Mouse (Mus musculus) heart, adult 2 months (tissue): ENCODE results near the gene Fbxw5. TPM values are rescaled to one million over a fixed set of nuclear protein-coding genes. Genes with fewer than 3 reads are reported as not detected.

ENCODE experiments used
- DNase-seq, 2 experiments: peaks; one replicate each; pipeline ENCODE4 v3.0.0; 2021
- H3K27ac ChIP-seq: fragments of 200-600 bp; 2 replicates; pipeline ENCODE4 v1.8.1; 2022
- H3K27me3 ChIP-seq: fragments of 200-500 bp; 2 replicates; pipeline ENCODE4 v1.6.1; 2012; ENCODE audit warnings: mild to moderate bottlenecking, low read length, inconsistent platforms, mixed read lengths; ENCODE audit not compliant: control insufficient read depth, insufficient read depth
- H3K36me3 ChIP-seq: fragments of 200-500 bp; 2 replicates; pipeline ENCODE4 v1.6.1; 2012; ENCODE audit warnings: low read length, inconsistent platforms; ENCODE audit not compliant: control insufficient read depth, insufficient read depth
- H3K4me1 ChIP-seq: fragments of 200-500 bp; 2 replicates; pipeline ENCODE4 v1.6.1; 2011; ENCODE audit warnings: low read length; ENCODE audit not compliant: control insufficient read depth, insufficient read depth
- H3K4me3 ChIP-seq: fragments of 200-600 bp; 2 replicates; pipeline ENCODE4 v1.8.1; 2022
- H3K79me2 ChIP-seq: fragments of 200-500 bp; replicated peaks from 2 replicates; pipeline ENCODE4 v1.6.1; 2012; ENCODE audit warnings: mild to moderate bottlenecking, inconsistent platforms, low read length, moderate library complexity, mixed read lengths; ENCODE audit not compliant: control insufficient read depth, insufficient read depth
- H3K9ac ChIP-seq: fragments of 200-500 bp; 2 replicates; pipeline ENCODE4 v1.6.1; 2012; ENCODE audit warnings: low read depth, mild to moderate bottlenecking, control low read depth, inconsistent platforms, low read length, mixed read lengths
- CTCF ChIP-seq: fragments of 200-600 bp; IDR thresholded peaks from 2 replicates; pipeline ENCODE4 v1.8.1; 2022; ENCODE audit warnings: antibody characterized with exemption, mild to moderate bottlenecking, moderate library complexity
- EP300 ChIP-seq: fragments of 200-500 bp; IDR thresholded peaks from 2 replicates; pipeline ENCODE4 v1.6.1; 2011; ENCODE audit warnings: low read depth, low read length, control low read depth; ENCODE audit not compliant: insufficient read depth
- POLR2A ChIP-seq: fragments of 200-500 bp; IDR thresholded peaks from 2 replicates; pipeline ENCODE4 v1.6.1; 2011; ENCODE audit warnings: mild to moderate bottlenecking, low read depth, low read length, control low read depth; ENCODE audit not compliant: insufficient read depth
- WGBS: fragments of 180-500 bp; shearing (Covaris S2); methylation state at CpG from one replicate; pipeline ENCODE4 v1.1.7; 2018; 5-methylcytosine and 5-hydroxymethylcytosine counted together
- intact Hi-C: fragments of 180-260 bp; cut with DNase I; formaldehyde crosslinking; loops from one replicate; pipeline ENCODE4 v1.15.1; 2025
- polyA plus RNA-seq: library from polyadenylated mRNA; depleted of rRNA; stranded (reverse); fragments of >200 nt; gene quantifications from 2 replicates; pipeline ENCODE4 v1.2.3, GENCODE M21; 2012
- total RNA-seq, 2 experiments: library from RNA; stranded (reverse); gene quantifications; 2 replicates each; pipeline ENCODE4 v1.2.3; 2021

Fbxw5 gene
- total and polyA plus RNA-seq, 3 experiments: 41.0 to 84.8 (median 82.7) TPM

DNA sequence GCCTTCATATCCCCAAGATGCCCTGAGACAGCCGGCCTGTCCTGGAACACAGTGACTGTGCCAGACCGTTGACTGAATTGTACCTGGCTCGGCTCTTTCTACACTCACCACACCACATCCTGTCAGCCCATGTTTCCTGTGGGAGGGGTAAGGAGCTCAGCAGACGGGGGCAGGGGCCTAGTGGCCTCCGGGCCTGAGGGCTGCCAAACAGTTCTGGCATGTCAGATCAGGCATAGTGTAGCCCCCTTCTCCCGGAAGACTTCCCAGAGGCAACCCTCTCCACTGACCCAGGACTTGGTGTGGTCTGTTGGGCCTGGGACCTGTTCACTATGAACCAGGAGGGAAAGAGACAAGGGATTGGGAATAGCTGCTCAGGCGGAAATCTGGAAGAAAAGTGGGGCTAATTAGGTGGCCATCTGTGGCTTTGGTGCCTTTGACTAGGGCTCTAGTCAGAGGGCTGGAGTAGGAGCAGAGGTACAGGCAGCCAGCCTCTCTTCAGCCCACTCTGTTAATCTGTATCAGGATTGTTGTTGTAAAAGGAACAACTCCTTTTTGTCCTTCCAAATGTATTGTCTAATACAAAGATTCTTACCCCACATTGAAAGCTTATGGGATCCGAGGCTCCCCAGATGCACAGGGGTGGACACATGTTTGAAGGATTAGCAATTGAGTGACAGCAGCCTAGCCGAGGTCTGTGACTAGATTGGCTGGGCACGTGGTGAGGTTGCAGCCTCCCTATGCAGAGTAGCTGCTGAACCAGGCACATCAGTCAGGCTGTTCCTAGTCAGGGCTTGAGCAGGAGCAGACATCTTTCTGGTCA, 34.5 kb upstream of the Fbxw5 start:
- H3K27ac ChIP-seq: no peak overlapping the region
- H3K36me3 ChIP-seq: no peaks in the 10 kb centered on the region
- DNase-seq: peak in 1 of 2 experiments; percentile 49
- TF ChIP-seq POLR2A: no peak
- no peak for TF ChIP-seq EP300
- no peaks in the 10 kb centered on the region for H3K27me3 ChIP-seq
- intact Hi-C loops: no loop called here
- no peak overlapping the region for H3K9ac ChIP-seq
- WGBS: 46% methylated on average over 10 of the region's 10 CpGs
- H3K79me2 ChIP-seq: no peaks in the 10 kb centered on the region
- H3K4me1 ChIP-seq: peaks cover 7% of the 10 kb centered on the region
- H3K4me3 ChIP-seq: no peak overlapping the region

DNA sequence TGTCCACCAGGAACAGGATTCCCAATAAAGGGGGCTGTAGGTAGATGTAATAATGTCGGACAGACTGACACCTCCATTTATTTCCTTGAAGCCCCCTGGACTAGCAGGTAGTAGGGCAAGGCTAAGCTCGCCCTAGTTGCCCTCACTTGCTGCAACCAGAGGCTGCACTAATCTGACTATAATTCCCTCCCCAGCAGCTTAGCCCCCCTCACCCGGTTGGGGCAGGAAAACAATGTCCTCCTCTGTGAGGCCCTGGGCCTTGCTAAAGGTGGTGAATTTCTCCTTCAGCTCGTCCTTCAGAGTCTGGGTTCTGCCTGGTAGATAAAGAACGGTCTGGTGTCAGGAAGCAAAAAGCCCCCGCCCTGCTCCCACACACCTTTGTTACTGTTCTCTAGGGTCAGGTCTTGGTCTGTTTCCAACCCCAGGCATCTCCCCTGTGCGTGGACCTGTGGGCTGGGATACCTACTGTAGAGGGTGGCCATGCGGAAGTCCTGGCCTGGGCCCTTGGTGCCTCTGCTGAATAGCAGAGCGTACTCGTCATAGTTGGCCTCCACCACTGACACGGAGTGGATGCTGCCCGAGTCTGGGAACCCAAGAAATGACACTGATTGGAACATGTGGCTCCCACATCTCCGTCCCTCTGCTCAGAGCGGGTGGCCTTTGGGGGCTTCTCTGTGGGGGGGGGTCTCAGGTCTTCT, 32.8 kb upstream of the Fbxw5 start:
- no peak overlapping the region for H3K9ac ChIP-seq
- intact Hi-C loops: no loop called here

DNA sequence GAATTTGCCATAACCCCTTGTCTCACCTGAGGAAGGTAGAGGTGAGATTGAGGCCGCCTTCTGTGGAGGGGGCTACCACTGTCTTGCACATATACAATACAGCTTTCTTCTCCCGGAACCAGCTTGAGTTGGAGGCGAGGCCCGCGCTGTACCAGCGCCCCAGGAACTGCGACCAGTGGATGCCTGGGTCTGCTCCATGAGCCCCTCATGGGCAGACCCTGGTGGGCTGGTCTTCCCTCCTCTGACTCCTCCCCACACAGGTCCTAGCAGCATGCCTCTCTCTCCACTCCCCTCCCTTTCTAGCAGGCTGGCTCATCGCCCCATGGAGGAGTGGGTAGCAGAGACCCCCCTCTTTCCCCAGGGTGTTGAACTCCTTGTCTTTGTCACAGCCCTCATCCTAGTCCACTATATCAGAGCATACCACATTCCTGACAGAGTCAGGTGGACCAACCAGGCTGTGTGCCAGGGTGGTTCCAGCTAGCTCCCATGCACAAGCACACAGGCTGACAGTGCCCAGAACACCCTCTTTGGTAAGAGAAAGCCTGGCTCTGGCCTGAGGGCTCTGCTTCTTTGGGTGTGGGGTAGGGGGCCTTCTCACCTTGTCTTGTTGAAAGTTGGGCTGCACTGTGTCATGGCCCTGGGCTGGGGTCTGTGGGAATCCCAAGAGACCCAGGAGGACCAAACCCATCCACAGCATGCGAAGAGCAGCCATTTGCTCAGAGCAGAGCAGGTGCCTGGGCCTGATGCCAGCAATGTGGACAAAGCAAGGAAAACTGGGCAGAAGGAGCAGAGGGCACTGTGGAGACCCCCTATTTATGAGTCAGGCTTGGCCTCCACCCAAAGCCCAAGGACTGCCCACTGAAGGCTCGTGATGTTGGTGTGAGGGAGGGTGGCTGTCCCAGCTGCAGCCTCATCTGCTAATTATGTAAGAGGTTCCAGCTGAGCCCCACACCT, 31.3 kb upstream of the Fbxw5 start:
- H3K4me3 ChIP-seq: no peak overlapping the region; the same call in 1 of the 2 replicates
- no peaks in the 10 kb centered on the region for H3K27me3 ChIP-seq
- peak overlapping the region; percentile 27; the same call in 1 of the 2 replicates for H3K9ac ChIP-seq
- intact Hi-C loops: no loop called here
- H3K79me2 ChIP-seq: no peaks in the 10 kb centered on the region
- no peaks in the 10 kb centered on the region for H3K36me3 ChIP-seq
- H3K27ac ChIP-seq: peak overlapping the region; percentile 64
- WGBS: 69% methylated on average over 10 of the region's 10 CpGs
- TF ChIP-seq POLR2A (0 out of 2 replicates have a peak, but pooled peaks have one; percentile 25), CTCF (no peak), EP300 (peak; percentile 69)
- DNase-seq: peak; percentile 53 to 68
- H3K4me1 ChIP-seq: no peaks in the 10 kb centered on the region; the same call in 1 of the 2 replicates

More for the DNA sequence above, 32.8 kb upstream of the Fbxw5 start:
- no peaks in the 10 kb centered on the region for H3K27me3 ChIP-seq
- H3K36me3 ChIP-seq: no peaks in the 10 kb centered on the region
- TF ChIP-seq EP300 (no peak), CTCF (no peak), POLR2A (no peak)
- no peaks in the 10 kb centered on the region; the same call in 1 of the 2 replicates for H3K4me1 ChIP-seq
- 53% methylated on average over 14 of the region's 14 CpGs for WGBS
- H3K4me3 ChIP-seq: no peak overlapping the region
- no peak for DNase-seq
- H3K79me2 ChIP-seq: no peaks in the 10 kb centered on the region
- H3K27ac ChIP-seq: peak overlapping the region; percentile 20; the same call in 1 of the 2 replicates

DNA sequence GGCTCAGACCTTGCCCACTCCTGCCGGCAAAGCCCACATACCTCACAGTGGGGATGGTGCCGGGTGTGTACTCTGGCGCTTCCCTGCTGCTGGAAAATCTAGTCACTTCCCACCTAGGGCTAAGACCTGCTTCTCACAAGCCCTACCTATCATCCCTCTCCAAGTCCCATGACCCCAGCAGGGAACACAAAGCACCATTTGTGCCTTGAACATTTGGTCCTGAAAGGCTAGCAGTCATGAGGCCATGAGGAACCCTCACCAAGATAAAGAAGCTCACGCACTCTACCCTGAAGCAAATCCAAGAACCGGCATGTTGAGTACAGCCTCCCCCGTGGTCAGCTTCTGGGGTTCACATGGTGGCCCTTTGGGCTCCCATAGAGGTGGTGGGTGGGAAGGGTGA, 30.6 kb upstream of the Fbxw5 start, which contains the start of gene Ptgds:
Gene Ptgds, minus strand, starts transcription at position 78 of the 400 bp plus-strand sequence.
- Histone ChIP-seq H3K9ac (peak within 1 kb of the TSS; percentile 27; the same call in 1 of the 2 replicates), H3K79me2 (no peaks in the 10 kb centered on the region), H3K27me3 (no peaks in the 10 kb centered on the region), H3K4me3 (no peak within 1 kb of the TSS; the same call in 1 of the 2 replicates), H3K27ac (peak within 1 kb of the TSS; percentile 64), H3K4me1 (no peaks in the 10 kb centered on the region; the same call in 1 of the 2 replicates), H3K36me3 (no peaks in the 10 kb centered on the region)
- WGBS: 37% methylated on average over 6 of the region's 6 CpGs
- TF ChIP-seq EP300 (peak; percentile 90), POLR2A (no peak)
- intact Hi-C loops: no loop called here
- DNase-seq: no peak

DNA sequence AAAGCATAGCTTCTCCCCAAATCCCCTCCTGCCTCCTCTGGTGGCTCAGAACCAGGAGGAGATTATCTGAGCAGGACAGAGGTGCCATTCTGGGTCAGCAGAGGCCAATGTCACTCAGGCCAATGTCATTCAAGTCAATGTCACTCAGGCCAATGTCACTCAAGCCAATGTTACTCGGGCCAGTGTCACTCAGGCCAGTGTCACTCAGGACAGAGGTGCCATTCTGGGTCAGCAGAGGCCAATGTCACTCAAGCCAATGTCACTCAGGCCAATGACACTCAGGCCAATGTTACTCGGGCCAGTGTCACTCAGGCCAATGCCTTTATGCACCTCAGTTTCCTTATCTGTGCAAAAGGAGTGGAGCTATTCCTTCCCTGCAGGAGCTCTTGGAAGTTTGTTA, 28.0 kb upstream of the Fbxw5 start:
- DNase-seq: no peak
- no peaks in the 10 kb centered on the region; the same call in 1 of the 2 replicates for H3K4me1 ChIP-seq
- no peaks in the 10 kb centered on the region for H3K36me3 ChIP-seq
- 73% methylated on average over 2 of the region's 2 CpGs for WGBS
- intact Hi-C loops: no loop called here
- no peak overlapping the region for H3K9ac ChIP-seq
- no peak overlapping the region for H3K4me3 ChIP-seq
- H3K79me2 ChIP-seq: no peaks in the 10 kb centered on the region
- TF ChIP-seq POLR2A (no peak), CTCF (no peak), EP300 (no peak)
- H3K27ac ChIP-seq: no peak overlapping the region
- no peaks in the 10 kb centered on the region for H3K27me3 ChIP-seq
